Mouse (Mus musculus): ENCODE results near the gene Apba2.

Gene Apba2

GRCm38 (mm10) chr7:64586571-64586970 is 85.1 kb downstream of the Apba2 start:
- DNase-seq (ENCODE audit: low read depth, low spot score), result no peak

DNA sequence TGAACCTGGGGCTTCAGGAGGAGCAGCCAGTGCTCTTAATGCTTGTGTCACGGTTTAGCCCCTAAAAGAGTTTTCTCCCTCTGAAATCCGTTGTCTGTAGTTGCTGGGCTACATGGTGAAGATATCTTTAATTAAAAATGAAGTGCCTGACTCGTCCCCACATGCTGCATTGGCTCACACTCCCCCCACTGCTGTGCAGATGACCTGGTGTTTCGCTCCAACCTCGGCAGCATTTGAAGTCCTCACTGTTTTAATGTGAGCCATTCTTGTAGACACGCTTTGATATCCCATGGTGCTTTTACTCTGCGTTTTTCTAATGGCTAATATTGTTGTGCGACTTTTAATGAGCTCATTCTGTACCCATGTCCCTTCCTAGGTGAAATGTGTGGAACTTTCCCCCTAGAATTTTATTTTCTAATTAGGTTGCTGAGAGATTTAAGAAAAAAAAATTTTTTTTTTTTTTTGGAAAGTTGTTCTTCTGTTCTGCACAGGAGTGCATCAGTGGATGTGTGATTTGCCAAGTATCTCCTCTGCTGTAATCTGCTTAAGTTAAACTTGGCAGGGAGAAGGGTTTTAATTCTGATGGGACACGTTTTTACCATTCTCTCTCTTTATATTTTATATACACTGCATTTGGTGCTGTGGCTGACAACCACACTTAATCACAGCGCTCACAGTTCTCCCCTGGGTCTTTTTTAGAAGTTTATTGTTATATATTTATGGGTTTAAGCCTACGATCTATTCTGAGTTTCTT is 87.3 kb downstream of the Apba2 start:
- no peak for DNase-seq (ENCODE audit: low read depth, low spot score)

DNA sequence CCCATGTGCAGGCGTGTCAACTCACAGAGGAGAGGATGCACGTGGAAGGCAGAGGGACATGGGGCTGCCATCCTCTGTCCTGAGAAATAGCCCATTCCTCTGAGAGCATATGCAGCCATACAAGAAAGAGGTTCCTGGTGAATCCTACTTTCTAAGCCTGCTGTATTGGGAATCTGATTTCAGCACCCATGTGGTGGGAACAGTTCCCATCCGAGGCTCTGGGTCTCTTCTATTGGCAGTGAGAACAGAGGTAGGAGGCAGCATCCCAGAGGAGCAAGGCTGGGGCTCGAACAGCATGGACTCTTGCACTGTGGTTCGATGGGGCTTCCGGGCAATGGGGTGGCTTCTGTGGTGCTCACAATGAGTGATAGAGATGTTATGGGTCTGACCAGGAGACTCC is 93.8 kb downstream of the Apba2 start:
- no peak for DNase-seq (ENCODE audit: low read depth, low spot score)

GRCm38 (mm10) chr7:64596652-64597051 is 95.1 kb downstream of the Apba2 start:
- DNase-seq (ENCODE audit: low read depth, low spot score), result no peak

DNA sequence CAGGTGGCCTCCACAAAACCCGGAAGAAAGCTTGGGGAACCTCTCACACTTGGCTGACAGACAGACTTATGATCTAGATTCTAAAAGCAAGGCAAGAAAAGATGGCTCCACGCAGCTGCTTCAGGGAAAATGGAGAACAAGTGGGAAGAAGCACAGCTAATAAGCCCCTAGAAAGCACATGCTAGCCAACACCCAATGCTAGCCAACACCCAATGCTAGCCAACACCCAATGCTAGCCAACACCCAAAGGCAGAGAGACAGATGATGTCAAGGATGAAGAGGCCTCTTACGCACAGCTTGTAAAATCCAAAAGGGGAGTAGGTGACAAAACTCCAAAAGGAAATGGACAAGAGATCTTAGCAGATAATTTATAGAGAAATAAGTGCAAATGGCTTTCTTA is 108.4 kb downstream of the Apba2 start:
- no peak for DNase-seq (ENCODE audit: low read depth, low spot score)

- no peak for DNase-seq (ENCODE audit: low read depth, low spot score)
Measured at GRCm38 (mm10) chr7:64610875-64611274, 109.4 kb downstream of the Apba2 start.

GRCm38 (mm10) chr7:64619261-64619660 is 117.8 kb downstream of the Apba2 start:
- no peak for DNase-seq (ENCODE audit: low read depth, low spot score)

DNA sequence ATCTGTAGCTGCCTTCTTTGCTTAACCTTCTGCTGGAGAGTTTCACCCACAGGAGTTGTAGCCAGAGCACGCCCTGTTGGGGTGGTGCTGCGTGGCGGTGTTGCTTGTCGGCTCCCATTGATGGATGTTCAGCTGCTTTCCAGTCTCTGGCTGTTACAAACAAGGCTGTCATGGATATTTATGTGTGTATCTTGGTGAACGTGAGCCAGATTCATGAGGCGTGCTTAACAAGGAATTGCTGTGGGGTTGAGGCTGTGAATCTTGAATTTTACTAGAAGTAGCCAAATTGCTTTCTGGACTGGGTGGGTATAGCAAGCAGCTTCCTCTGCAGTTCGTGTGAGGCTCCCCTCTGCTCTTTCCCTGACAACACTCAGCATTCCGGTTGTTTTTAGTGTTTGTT is 125.0 kb downstream of the Apba2 start:
- DNase-seq (ENCODE audit: low read depth, low spot score), result no peak

GRCm38 (mm10) chr7:64627972-64628655 is 126.6 kb downstream of the Apba2 start:
- no peak for DNase-seq (ENCODE audit: low read depth, low spot score)

DNA sequence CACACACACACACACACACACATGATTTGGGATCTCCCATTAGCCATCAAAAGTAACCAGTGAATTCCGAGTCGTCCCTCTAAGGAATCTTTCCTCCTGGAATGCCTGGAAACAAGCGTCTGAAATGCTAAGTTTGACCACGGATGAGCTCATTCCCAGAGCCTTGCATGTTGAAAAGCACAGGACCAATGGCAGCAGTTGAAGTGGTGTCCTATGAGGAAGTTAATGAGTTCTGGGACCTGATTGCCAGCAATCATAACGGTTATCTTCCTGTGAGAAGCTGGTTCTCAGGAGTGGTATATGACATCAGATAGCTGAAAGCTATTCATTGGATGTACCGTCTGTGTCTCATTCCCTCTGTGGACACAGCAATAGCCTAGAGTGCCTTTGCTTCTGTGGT is 129.2 kb downstream of the Apba2 start:
- no peak for DNase-seq (ENCODE audit: low read depth, low spot score)

DNA sequence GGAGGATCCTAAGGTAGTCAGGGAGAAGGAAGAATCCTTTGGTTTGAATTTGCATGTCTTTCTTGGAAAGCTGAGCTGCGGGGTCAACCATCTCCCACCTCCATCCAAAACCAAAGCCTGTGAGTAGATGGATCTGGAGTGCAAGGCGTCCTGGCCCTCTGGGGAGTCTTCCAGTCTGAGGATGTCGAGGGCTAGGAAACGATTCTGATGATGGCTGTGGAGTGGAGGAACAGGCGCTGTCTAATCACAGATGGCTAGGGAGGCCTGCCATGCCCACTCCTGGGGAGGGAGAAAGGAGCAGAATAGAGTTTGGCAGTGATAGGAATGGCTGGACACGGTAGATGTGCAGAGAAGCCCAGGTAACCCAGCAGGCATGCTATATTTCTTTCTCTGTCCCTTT is 129.6 kb downstream of the Apba2 start:
- no peak for DNase-seq (ENCODE audit: low read depth, low spot score)

DNA sequence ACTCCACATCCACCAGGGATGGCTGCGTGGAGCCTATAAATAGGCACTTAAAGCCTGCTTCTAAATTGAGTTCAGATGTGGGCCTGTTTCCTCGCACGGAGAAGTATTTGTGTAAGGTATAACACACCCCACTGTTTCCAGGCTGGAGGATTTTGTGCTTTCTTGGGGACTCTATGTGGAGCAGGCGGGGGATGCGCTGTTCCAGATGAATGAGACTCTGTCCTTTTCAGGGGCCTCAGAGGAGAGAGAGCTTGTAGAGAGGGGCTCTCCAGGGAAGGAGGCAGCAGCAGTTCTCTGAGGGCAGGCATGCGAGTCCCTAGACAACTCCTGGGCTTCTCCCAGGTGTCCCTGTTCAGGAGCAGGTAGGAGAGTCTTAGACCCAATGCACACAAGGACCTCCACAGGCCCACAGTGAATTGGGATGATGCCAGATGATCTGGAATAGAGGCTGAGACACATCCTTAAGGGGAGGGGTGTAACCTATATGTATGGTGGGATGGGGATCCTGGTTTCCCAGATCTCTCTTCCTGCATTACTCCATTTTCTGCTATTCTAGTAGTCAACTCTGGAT is 130.4 kb downstream of the Apba2 start:
- no peak for DNase-seq (ENCODE audit: low read depth, low spot score)

- DNase-seq (ENCODE audit: low read depth, low spot score), result no peak
Measured at GRCm38 (mm10) chr7:64633182-64633581, 131.7 kb downstream of the Apba2 start.

DNA sequence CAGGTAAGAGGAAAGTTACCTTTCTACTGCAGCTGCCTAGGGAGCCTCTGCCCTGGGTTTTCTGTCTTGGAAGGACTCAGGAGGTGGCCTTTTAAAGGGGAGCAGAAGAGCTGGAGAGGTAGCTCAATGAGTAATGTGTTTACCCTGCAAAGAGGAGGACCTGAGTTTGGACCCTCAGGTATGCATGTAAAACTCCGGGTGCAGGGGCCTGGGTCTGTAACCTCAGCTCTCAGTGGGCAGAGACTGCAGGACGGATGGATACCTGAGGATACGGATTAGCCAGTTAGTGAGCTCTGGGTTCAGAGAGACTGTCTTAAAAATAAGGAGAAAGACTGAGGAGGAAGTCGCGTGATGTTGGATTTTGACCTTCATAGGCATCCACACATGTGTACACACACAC is 132.4 kb downstream of the Apba2 start:
- DNase-seq (ENCODE audit: low read depth, low spot score), result no peak

GRCm38 (mm10) chr7:64634482-64634881 is 133.0 kb downstream of the Apba2 start:
- DNase-seq (ENCODE audit: low read depth, low spot score), result no peak

- DNase-seq (ENCODE audit: low read depth, low spot score), result no peak
Measured at GRCm38 (mm10) chr7:64638922-64639321, 137.4 kb downstream of the Apba2 start.

DNA sequence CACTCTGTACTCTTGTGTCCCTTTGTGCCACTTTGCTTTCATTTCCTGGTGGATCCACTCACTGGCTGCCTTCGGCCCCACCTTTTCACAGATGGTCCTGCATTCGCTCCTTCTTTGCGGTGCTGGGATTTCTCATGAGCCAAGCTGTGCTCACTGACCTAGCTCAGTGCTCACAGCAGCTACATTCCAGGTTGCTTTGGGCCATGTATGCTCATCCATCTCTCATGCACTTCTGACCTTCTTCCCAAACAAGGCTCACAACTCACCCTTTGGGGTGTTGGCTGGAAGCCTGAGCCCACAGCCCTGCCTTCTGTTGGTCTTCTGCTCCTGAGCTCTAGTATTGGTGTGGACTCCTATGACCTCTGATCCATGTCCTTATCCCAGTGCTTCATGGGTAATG is 139.1 kb downstream of the Apba2 start:
- no peak for DNase-seq (ENCODE audit: low read depth, low spot score)

GRCm38 (mm10) chr7:64642903-64643302 is 141.4 kb downstream of the Apba2 start:
- DNase-seq (ENCODE audit: low read depth, low spot score), result no peak

DNA sequence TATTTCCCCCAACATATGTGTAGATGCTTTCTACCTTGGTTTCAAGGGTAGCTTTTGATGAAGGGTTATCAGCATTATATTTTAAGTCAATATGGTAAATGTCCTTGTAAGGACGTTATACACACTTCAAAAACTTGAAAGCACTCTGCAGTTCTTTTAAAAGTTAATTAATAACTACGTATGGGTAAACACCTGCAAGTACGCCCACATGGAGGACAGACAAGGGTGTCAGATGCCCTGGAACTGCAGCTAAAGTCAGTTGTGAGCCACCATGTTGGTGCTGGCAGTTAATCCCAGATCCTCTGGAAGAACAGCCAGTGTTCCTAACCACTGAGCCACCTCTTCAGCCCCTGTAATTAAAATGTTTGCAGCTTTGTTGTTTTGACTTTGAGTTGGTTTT is 144.0 kb downstream of the Apba2 start:
- DNase-seq (ENCODE audit: low read depth, low spot score), result no peak

DNA sequence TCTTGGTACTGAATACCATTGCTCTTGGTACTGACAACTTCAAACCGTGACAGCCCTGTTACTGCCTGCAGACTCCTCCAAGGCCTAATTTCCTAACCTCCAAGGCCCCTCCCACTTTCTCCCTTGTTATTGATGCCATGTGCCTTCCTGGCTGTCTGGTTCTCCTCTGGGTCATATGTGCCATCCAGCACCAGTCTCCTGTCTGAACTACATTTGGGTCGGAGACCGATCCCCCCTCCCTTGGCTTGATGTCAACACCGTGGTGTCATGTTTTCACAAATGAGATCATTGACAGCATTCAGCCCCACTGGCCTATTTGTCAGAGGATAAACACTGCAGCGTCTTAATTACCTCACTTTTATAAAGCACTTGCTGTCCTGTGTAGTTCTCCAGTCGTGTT is 144.5 kb downstream of the Apba2 start:
- no peak for DNase-seq (ENCODE audit: low read depth, low spot score)

DNA sequence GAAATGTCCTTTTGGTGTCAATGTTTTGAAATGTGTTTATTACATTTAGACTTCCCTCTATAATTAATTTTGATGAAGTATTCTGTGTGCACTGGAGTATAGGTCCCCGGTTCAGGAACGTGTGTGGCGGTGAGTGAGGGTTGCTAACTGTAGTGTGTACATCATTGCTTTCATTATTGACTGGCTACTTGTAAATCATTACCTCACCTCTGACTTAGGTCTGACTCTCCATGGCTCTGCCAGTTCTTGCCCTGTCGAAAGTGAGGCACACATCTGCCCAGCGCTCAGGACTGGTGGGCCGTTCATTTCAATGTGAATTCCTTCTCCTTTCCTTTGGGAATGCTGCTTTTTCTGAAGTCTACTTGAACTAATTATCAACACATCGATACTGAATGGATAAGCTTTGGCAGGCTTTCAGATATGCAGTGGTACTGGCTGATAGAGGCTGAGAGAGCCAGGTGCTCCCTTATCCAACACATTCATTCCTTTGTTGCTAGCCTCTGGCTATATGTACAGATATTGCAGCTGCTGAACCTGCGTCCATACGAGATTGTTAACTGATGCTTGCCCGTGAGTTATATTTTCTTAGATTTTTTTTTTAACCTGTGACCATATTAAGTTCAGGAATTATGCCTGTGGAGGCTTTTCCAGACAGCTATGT is 147.6 kb downstream of the Apba2 start:
- DNase-seq (ENCODE audit: low read depth, low spot score), result no peak

- DNase-seq (ENCODE audit: low read depth, low spot score), result no peak
Measured at GRCm38 (mm10) chr7:64651963-64652362, 150.5 kb downstream of the Apba2 start.

DNA sequence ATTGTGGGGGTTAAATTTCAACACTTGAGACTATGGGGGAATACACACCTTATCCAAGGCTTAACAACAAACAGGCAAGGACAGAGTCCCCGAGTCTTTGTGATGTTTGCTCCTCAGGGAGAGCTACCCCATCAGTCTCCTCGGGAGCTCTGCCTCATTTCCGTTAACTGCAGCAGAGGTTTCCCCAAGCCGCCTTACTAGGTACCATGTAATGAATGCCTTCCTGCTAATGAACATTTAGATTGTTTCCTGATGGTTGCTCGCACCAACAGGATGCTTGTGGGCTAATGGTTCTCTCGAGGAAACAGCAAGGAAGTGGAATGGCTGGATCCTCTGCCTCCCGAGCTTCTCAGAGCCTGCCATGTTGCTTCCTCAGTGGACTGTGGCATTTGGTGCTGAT is 155.3 kb downstream of the Apba2 start:
- DNase-seq (ENCODE audit: low read depth, low spot score), result no peak

All from retina, postnatal 7 days (tissue).